Mouse (Mus musculus) lung, postnatal 0 days (tissue): Measurements from ENCODE around the gene Hhat. TPM values are rescaled to one million over a fixed set of nuclear protein-coding genes. Genes with fewer than 3 reads are reported as not detected.

ENCODE experiments used
- ATAC-seq: fragments of 200-750 bp; cut with Nextera tagmentation; 2 replicates; pipeline ENCODE4 v1.8.0; 2017; ENCODE audit warnings: moderate library complexity
- DNase-seq: peaks from one replicate; pipeline ENCODE4 v3.0.0-alpha.2; 2016; ENCODE audit warnings: low spot score
- H3K27ac ChIP-seq: fragments of 300-500 bp; sonication (generic); 2 replicates; pipeline ENCODE4 v1.5.1; 2014; ENCODE audit warnings: antibody characterized with exemption, mild to moderate bottlenecking, low read length, mixed read lengths
- H3K27me3 ChIP-seq: fragments of 300-500 bp; sonication (generic); replicated peaks from 2 replicates; pipeline ENCODE4 v1.6.1; 2014; ENCODE audit warnings: low read length, mixed read lengths; ENCODE audit not compliant: insufficient read depth
- H3K36me3 ChIP-seq: fragments of 300-500 bp; sonication (generic); 2 replicates; pipeline ENCODE4 v1.6.1; 2014; ENCODE audit warnings: low read length, mixed read lengths; ENCODE audit not compliant: insufficient read depth
- H3K4me1 ChIP-seq: fragments of 300-500 bp; sonication (generic); 2 replicates; pipeline ENCODE4 v1.6.1; 2014; ENCODE audit warnings: antibody characterized with exemption, low read depth, low read length, mixed read lengths; ENCODE audit not compliant: insufficient read depth
- H3K4me2 ChIP-seq: fragments of 300-500 bp; sonication (generic); replicated peaks from 2 replicates; pipeline ENCODE4 v1.6.1; 2014; ENCODE audit warnings: low read depth, mild to moderate bottlenecking, low read length, moderate library complexity, mixed read lengths
- H3K4me3 ChIP-seq: fragments of 300-500 bp; sonication (generic); 2 replicates; pipeline ENCODE4 v1.5.1; 2014; ENCODE audit warnings: low read depth, low read length
- H3K9ac ChIP-seq: fragments of 300-500 bp; sonication (generic); replicated peaks from 2 replicates; pipeline ENCODE4 v1.6.1; 2014; ENCODE audit warnings: low read depth, mild to moderate bottlenecking
- H3K9me3 ChIP-seq: fragments of 300-500 bp; sonication (generic); 2 replicates; pipeline ENCODE4 v1.6.1; 2016; ENCODE audit warnings: low read length, mixed read lengths
- CTCF ChIP-seq: IDR thresholded peaks from 2 replicates; pipeline ENCODE4 v1.5.1; 2016; ENCODE audit warnings: antibody characterized with exemption, mild to moderate bottlenecking
- EP300 ChIP-seq: IDR thresholded peaks from 2 replicates; pipeline ENCODE4 v1.6.1; 2016; ENCODE audit warnings: antibody characterized with exemption, mild to moderate bottlenecking, control low read depth
- WGBS: fragments of 180-500 bp; shearing (Covaris S2); extraction: QIAGEN DNeasy Blood & Tissue Kit; methylation state at CpG from one replicate; pipeline ENCODE4 v1.1.7; 2014; 5-methylcytosine and 5-hydroxymethylcytosine counted together
- polyA plus RNA-seq: library from polyadenylated mRNA; unstranded; fragments of >200 nt; fragmentation: Nextera tagmentation; extraction: Ambion mirVana; gene quantifications from 2 replicates; pipeline ENCODE4 v1.2.1, GENCODE M21; 2015

Gene Hhat
- polyA plus RNA-seq, 1 experiment from 2014 or later, result 2.4 TPM

GRCm38 (mm10) chr1:192699101-192699500, 71.9 kb downstream of the Hhat start:
- Histone ChIP-seq H3K27ac (no peak overlapping the region), H3K4me2 (no peak overlapping the region), H3K27me3 (no peaks in the 10 kb centered on the region), H3K9me3 (no peaks in the 10 kb centered on the region), H3K36me3 (no peaks in the 10 kb centered on the region), H3K4me3 (no peak overlapping the region), H3K9ac (no peak overlapping the region), H3K4me1 (no peaks in the 10 kb centered on the region)
- TF ChIP-seq CTCF, result no peak
- no peak for TF ChIP-seq EP300
- DNase-seq (no peak), ATAC-seq (no peak)

- DNase-seq (no peak), ATAC-seq (no peak)
- no peak overlapping the region for H3K27ac ChIP-seq
- no peaks in the 10 kb centered on the region for H3K36me3 ChIP-seq
- H3K4me1 ChIP-seq, result no peaks in the 10 kb centered on the region
- no peak overlapping the region for H3K4me3 ChIP-seq
- no peak overlapping the region for H3K9ac ChIP-seq
- WGBS, result 54% methylated on average over 1 of the region's 1 CpGs
- H3K27me3 ChIP-seq, result no peaks in the 10 kb centered on the region
- H3K4me2 ChIP-seq, result no peak overlapping the region
- TF ChIP-seq CTCF, result no peak
- no peak for TF ChIP-seq EP300
- H3K9me3 ChIP-seq, result no peaks in the 10 kb centered on the region
Observed at GRCm38 (mm10) chr1:192696371-192696863, 74.6 kb downstream of the Hhat start.

- H3K4me2 ChIP-seq, result no peak overlapping the region
- no peaks in the 10 kb centered on the region for H3K4me1 ChIP-seq
- no peak overlapping the region for H3K27ac ChIP-seq
- 85% methylated on average over 10 of the region's 10 CpGs for WGBS
- H3K9ac ChIP-seq, result no peak overlapping the region
- H3K4me3 ChIP-seq, result no peak overlapping the region
- no peak for ATAC-seq
- no peak for DNase-seq
- no peaks in the 10 kb centered on the region for H3K27me3 ChIP-seq
- H3K9me3 ChIP-seq, result no peaks in the 10 kb centered on the region
- H3K36me3 ChIP-seq, result no peaks in the 10 kb centered on the region
- no peak for TF ChIP-seq EP300
- TF ChIP-seq CTCF, result no peak
Observed at GRCm38 (mm10) chr1:192693644-192694043, 77.4 kb downstream of the Hhat start.

GRCm38 (mm10) chr1:192692982-192693381, 78.0 kb downstream of the Hhat start:
- ATAC-seq (no peak), DNase-seq (no peak)
- Histone ChIP-seq H3K27me3 (no peaks in the 10 kb centered on the region), H3K9me3 (no peaks in the 10 kb centered on the region), H3K27ac (no peak overlapping the region), H3K36me3 (no peaks in the 10 kb centered on the region), H3K9ac (no peak overlapping the region), H3K4me1 (no peaks in the 10 kb centered on the region), H3K4me2 (no peak overlapping the region), H3K4me3 (no peak overlapping the region)
- TF ChIP-seq EP300 (no peak), CTCF (no peak)
- WGBS, result 71% methylated on average over 7 of the region's 7 CpGs

- Histone ChIP-seq H3K9me3 (no peaks in the 10 kb centered on the region), H3K36me3 (no peaks in the 10 kb centered on the region), H3K27ac (no peak overlapping the region), H3K4me1 (no peaks in the 10 kb centered on the region), H3K9ac (no peak overlapping the region), H3K4me3 (no peak overlapping the region), H3K27me3 (no peaks in the 10 kb centered on the region), H3K4me2 (no peak overlapping the region)
- 93% methylated on average over 4 of the region's 4 CpGs for WGBS
- DNase-seq (no peak), ATAC-seq (no peak)
- TF ChIP-seq CTCF (no peak), EP300 (no peak)
Observed at GRCm38 (mm10) chr1:192682219-192682951, 88.6 kb downstream of the Hhat start.

GRCm38 (mm10) chr1:192677236-192677635, 93.8 kb downstream of the Hhat start:
- Histone ChIP-seq H3K4me1 (no peaks in the 10 kb centered on the region), H3K27me3 (no peaks in the 10 kb centered on the region), H3K4me2 (no peak overlapping the region), H3K9ac (no peak overlapping the region), H3K4me3 (no peak overlapping the region), H3K27ac (no peak overlapping the region), H3K36me3 (no peaks in the 10 kb centered on the region), H3K9me3 (peaks cover 4% of the 10 kb centered on the region; the same call in 1 of the 2 replicates)
- ATAC-seq (no peak), DNase-seq (no peak)
- TF ChIP-seq CTCF (no peak), EP300 (no peak)
- WGBS, result 86% methylated on average over 5 of the region's 5 CpGs
